Comparison of ENCODE assay signal across 14 mouse cellular contexts in the genomic region with DNA sequence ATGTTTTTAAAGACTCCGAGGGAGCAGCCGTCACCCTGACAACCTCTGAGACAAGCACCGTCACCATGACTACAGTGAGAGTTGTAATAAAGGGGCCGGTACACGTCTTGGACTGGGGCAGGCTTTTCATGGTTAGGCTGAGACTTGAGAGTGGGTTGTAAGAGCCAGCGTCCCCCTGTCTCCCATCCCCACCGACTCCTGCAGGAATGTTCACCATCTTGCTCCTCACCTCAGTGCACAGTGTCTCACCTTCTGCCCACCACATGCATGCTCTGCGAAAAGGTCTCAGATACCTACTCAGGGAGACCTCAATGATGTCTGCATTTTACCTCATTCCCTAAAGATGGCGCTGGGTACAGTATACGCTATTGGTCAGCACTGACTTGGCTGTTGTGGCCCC. TPM values are rescaled to one million over a fixed set of nuclear protein-coding genes. Genes with fewer than 3 reads are reported as not detected.
DNase-seq lines count a peak whose midpoint lies in the region; ATAC-seq lines count a peak whose summit lies in the region.
"Had no signal": no experiment of that assay in that cellular context is flagged by ENCODE, and none has a peak within 500 bp of the region (broad histone marks: within the 10 kb centered on the region; RNA-seq: fewer than 3 reads in every experiment).

No protein-coding gene starts in this region.

- WGBS in neural tube, embryonic 11.5 days = 55% methylated on average over 10 of the region's 10 CpGs
- 34% methylated on average over 10 of the region's 10 CpGs for WGBS in hindbrain, embryonic 14.5 days
- 43% methylated on average over 10 of the region's 10 CpGs for WGBS in neural tube, embryonic 13.5 days
- WGBS in heart, embryonic 10.5 days = 82% methylated on average over 10 of the region's 10 CpGs

- DNase-seq in adrenal gland, postnatal 10 days = peak; percentile 12
- DNase-seq in adrenal gland, adult 18-20 months (ENCODE audit: low spot score in 2 of 2) = no peak
- no peak for DNase-seq in neural tube, embryonic 11.5 days (ENCODE audit: low spot score)
- DNase-seq in neural tube, embryonic 10.5 days (ENCODE audit: extremely low spot score, low spot score) = no peak
- DNase-seq in hindbrain, embryonic 14.5 days (ENCODE audit: low spot score) = peak; percentile 50
- DNase-seq in cerebellum, adult 11-12 months = no peak
- DNase-seq in heart, embryonic 10.5 days (ENCODE audit: low spot score) = no peak
- DNase-seq: heart, postnatal 14 days; kidney, postnatal 25 days had no signal

- H3K4me1 ChIP-seq in neural tube, embryonic 11.5 days (ENCODE audit: control insufficient read depth, insufficient read depth, low read length) = no peaks in the 10 kb centered on the region; the same call in 1 of the 2 replicates
- peaks cover 3% of the 10 kb centered on the region; the same call in 1 of the 2 replicates for H3K4me1 ChIP-seq in hindbrain, embryonic 14.5 days (replicated peaks; ENCODE audit: control insufficient read depth, insufficient read depth, low read length)
- peaks cover 11% of the 10 kb centered on the region for H3K4me1 ChIP-seq in neural tube, embryonic 13.5 days (replicated peaks)
- H3K4me1 ChIP-seq in heart, embryonic 10.5 days = peaks cover 10% of the 10 kb centered on the region
- H3K4me1 ChIP-seq: embryonic facial prominence, embryonic 12.5 days had no signal

- no peak overlapping the region for H3K9ac ChIP-seq in neural tube, embryonic 11.5 days (ENCODE audit: low read length)
- no peak overlapping the region for H3K9ac ChIP-seq in hindbrain, embryonic 14.5 days
- no peak overlapping the region for H3K9ac ChIP-seq in neural tube, embryonic 13.5 days
- H3K9ac ChIP-seq: embryonic facial prominence, embryonic 12.5 days had no signal

- H3K4me3 ChIP-seq in neural tube, embryonic 11.5 days (ENCODE audit: low read depth, low read length) = no peak overlapping the region
- no peak overlapping the region for H3K4me3 ChIP-seq in hindbrain, embryonic 14.5 days (replicated peaks; ENCODE audit: low read length)
- no peak overlapping the region for H3K4me3 ChIP-seq in neural tube, embryonic 13.5 days
- H3K4me3 ChIP-seq in heart, embryonic 10.5 days = no peak overlapping the region
- H3K4me3 ChIP-seq: embryonic facial prominence, embryonic 12.5 days; myocyte had no signal

- H3K27ac ChIP-seq in neural tube, embryonic 11.5 days (ENCODE audit: low read depth, low read length) = no peak overlapping the region
- no peak overlapping the region for H3K27ac ChIP-seq in hindbrain, embryonic 14.5 days
- no peak overlapping the region for H3K27ac ChIP-seq in neural tube, embryonic 13.5 days (replicated peaks)
- H3K27ac ChIP-seq in heart, embryonic 10.5 days = no peak overlapping the region
- H3K27ac ChIP-seq: embryonic facial prominence, embryonic 12.5 days had no signal

- peak; percentile 75 for ATAC-seq in neural tube, embryonic 11.5 days (ENCODE audit: insufficient read depth, low FRiP score, low TSS enrichment)
- peak; percentile 75; the same call in 1 of the 2 replicates for ATAC-seq in hindbrain, embryonic 14.5 days (ENCODE audit: low FRiP score)
- peak; percentile 88 for ATAC-seq in neural tube, embryonic 13.5 days (ENCODE audit: low read depth)
- ATAC-seq: lung, postnatal 0 days had no signal

- H3K27me3 ChIP-seq in neural tube, embryonic 11.5 days (ENCODE audit: control insufficient read depth, insufficient read depth, low read length) = no peaks in the 10 kb centered on the region
- no peaks in the 10 kb centered on the region for H3K27me3 ChIP-seq in hindbrain, embryonic 14.5 days (ENCODE audit: control insufficient read depth, insufficient read depth, low read length)
- H3K27me3 ChIP-seq in neural tube, embryonic 13.5 days = no peaks in the 10 kb centered on the region
- H3K27me3 ChIP-seq in heart, embryonic 10.5 days (ENCODE audit: insufficient read depth, poor library complexity, severe bottlenecking) = no peaks in the 10 kb centered on the region
- H3K27me3 ChIP-seq: embryonic facial prominence, embryonic 12.5 days had no signal

- no peaks in the 10 kb centered on the region for H3K36me3 ChIP-seq in neural tube, embryonic 11.5 days (ENCODE audit: control insufficient read depth, insufficient read depth, low read length)
- no peaks in the 10 kb centered on the region for H3K36me3 ChIP-seq in hindbrain, embryonic 14.5 days (replicated peaks; ENCODE audit: control insufficient read depth, insufficient read depth)
- no peaks in the 10 kb centered on the region for H3K36me3 ChIP-seq in neural tube, embryonic 13.5 days
- H3K36me3 ChIP-seq in heart, embryonic 10.5 days = no peaks in the 10 kb centered on the region
- H3K36me3 ChIP-seq: embryonic facial prominence, embryonic 12.5 days had no signal

- no peaks in the 10 kb centered on the region for H3K9me3 ChIP-seq in neural tube, embryonic 11.5 days (ENCODE audit: control insufficient read depth, low read length)
- no peaks in the 10 kb centered on the region for H3K9me3 ChIP-seq in hindbrain, embryonic 14.5 days (ENCODE audit: control insufficient read depth, low read length)
- H3K9me3 ChIP-seq in neural tube, embryonic 13.5 days = no peaks in the 10 kb centered on the region
- no peaks in the 10 kb centered on the region for H3K9me3 ChIP-seq in heart, embryonic 10.5 days
- H3K9me3 ChIP-seq: embryonic facial prominence, embryonic 12.5 days had no signal

- H3K4me2 ChIP-seq in neural tube, embryonic 11.5 days (ENCODE audit: low read depth) = no peak overlapping the region
- H3K4me2 ChIP-seq in hindbrain, embryonic 14.5 days (replicated peaks) = no peak overlapping the region
- no peak overlapping the region for H3K4me2 ChIP-seq in neural tube, embryonic 13.5 days
- H3K4me2 ChIP-seq: embryonic facial prominence, embryonic 12.5 days had no signal

RNA-seq across cellular contexts. Expression of gene Igsf8, which starts 10.3 kb away (rescaled TPM):
- total RNA-seq in adrenal gland, postnatal 10 days (2021) = 10 to 100 TPM; 26.5 to 32.3 TPM
- 10 to 100 TPM; 20.8 to 27.8 TPM for total RNA-seq in adrenal gland, adult 18-20 months (2021)
- polyA plus RNA-seq in neural tube, embryonic 11.5 days (2014; fragmentation: Nextera tagmentation; extraction: Ambion mirVana) = 121 and 142 TPM in 2 replicates
- polyA plus RNA-seq in hindbrain, embryonic 14.5 days (2014; fragmentation: Nextera tagmentation; extraction: Ambion mirVana) = 64.7 and 69.0 TPM in 2 replicates
- 116 and 126 TPM in 2 replicates for polyA plus RNA-seq in neural tube, embryonic 13.5 days (2015; fragmentation: Nextera tagmentation; extraction: Ambion mirVana)
- polyA plus RNA-seq in heart, embryonic 10.5 days (2016; fragmentation: Nextera tagmentation; extraction: Ambion mirVana) = 30.1 and 33.2 TPM in 2 replicates

RNA-seq across cellular contexts. Expression of gene Atp1a4, which starts 13.6 kb away (rescaled TPM):
- total RNA-seq in adrenal gland, postnatal 10 days (2021) = under 1 TPM; 0.24 to 0.30 TPM
- 1 to 10 TPM in 1 of 2 experiments, under 1 TPM in 1; 0.42 to 3.7 TPM for total RNA-seq in adrenal gland, adult 18-20 months (2021)
- polyA plus RNA-seq in neural tube, embryonic 11.5 days (2014; fragmentation: Nextera tagmentation; extraction: Ambion mirVana) = not detected in 2 replicates
- polyA plus RNA-seq in hindbrain, embryonic 14.5 days (2014; fragmentation: Nextera tagmentation; extraction: Ambion mirVana) = 0.15 TPM in 1 of 2 replicates, not detected in the other
- polyA plus RNA-seq in neural tube, embryonic 13.5 days (2015; fragmentation: Nextera tagmentation; extraction: Ambion mirVana) = not detected in 2 replicates
- 0.09 and 0.12 TPM in 2 replicates for polyA plus RNA-seq in heart, embryonic 10.5 days (2016; fragmentation: Nextera tagmentation; extraction: Ambion mirVana)
- total RNA-seq: heart, postnatal 14 days; left cerebral cortex, postnatal 10 days had no signal
- polyA plus RNA-seq: embryonic facial prominence, embryonic 12.5 days had no signal

RNA-seq across cellular contexts. Expression of gene Atp1a2, which starts 26.1 kb away (rescaled TPM):
- 100 to 1,000 TPM; 303 to 400 TPM for total RNA-seq in adrenal gland, postnatal 10 days (2021)
- total RNA-seq in adrenal gland, adult 18-20 months (2021) = 100 to 1,000 TPM; 128 to 221 TPM
- 1.3 and 1.6 TPM in 2 replicates for polyA plus RNA-seq in neural tube, embryonic 11.5 days (2014; fragmentation: Nextera tagmentation; extraction: Ambion mirVana)
- 27.9 and 29.5 TPM in 2 replicates for polyA plus RNA-seq in hindbrain, embryonic 14.5 days (2014; fragmentation: Nextera tagmentation; extraction: Ambion mirVana)
- 38.6 and 40.0 TPM in 2 replicates for polyA plus RNA-seq in neural tube, embryonic 13.5 days (2015; fragmentation: Nextera tagmentation; extraction: Ambion mirVana)
- polyA plus RNA-seq in heart, embryonic 10.5 days (2016; fragmentation: Nextera tagmentation; extraction: Ambion mirVana) = 8.7 and 22.5 TPM in 2 replicates

RNA-seq across cellular contexts. Expression of gene Casq1, which starts 52.1 kb away (rescaled TPM):
- 100 to 1,000 TPM in 1 of 2 experiments, 10 to 100 TPM in 1; 63.5 to 189 TPM for total RNA-seq in adrenal gland, postnatal 10 days (2021)
- 1 to 10 TPM in 1 of 2 experiments, under 1 TPM in 1; 0.66 to 1.9 TPM for total RNA-seq in adrenal gland, adult 18-20 months (2021)
- polyA plus RNA-seq in neural tube, embryonic 11.5 days (2014; fragmentation: Nextera tagmentation; extraction: Ambion mirVana) = 2.2 and 2.5 TPM in 2 replicates
- polyA plus RNA-seq in hindbrain, embryonic 14.5 days (2014; fragmentation: Nextera tagmentation; extraction: Ambion mirVana) = 1.4 and 2.2 TPM in 2 replicates
- 2.3 and 2.6 TPM in 2 replicates for polyA plus RNA-seq in neural tube, embryonic 13.5 days (2015; fragmentation: Nextera tagmentation; extraction: Ambion mirVana)
- 225 and 307 TPM in 2 replicates for polyA plus RNA-seq in heart, embryonic 10.5 days (2016; fragmentation: Nextera tagmentation; extraction: Ambion mirVana)

RNA-seq across cellular contexts. Expression of gene Kcnj9, which starts 57.4 kb away (rescaled TPM):
- under 1 TPM in 1 of 2 experiments, not detected in 1; 0.12 TPM for total RNA-seq in adrenal gland, postnatal 10 days (2021)
- total RNA-seq in adrenal gland, adult 18-20 months (2021) = under 1 TPM in 1 of 2 experiments, not detected in 1; 0.22 TPM
- polyA plus RNA-seq in neural tube, embryonic 11.5 days (2014; fragmentation: Nextera tagmentation; extraction: Ambion mirVana) = 0.30 and 0.84 TPM in 2 replicates
- 1.7 and 2.1 TPM in 2 replicates for polyA plus RNA-seq in hindbrain, embryonic 14.5 days (2014; fragmentation: Nextera tagmentation; extraction: Ambion mirVana)
- 1.5 and 2.1 TPM in 2 replicates for polyA plus RNA-seq in neural tube, embryonic 13.5 days (2015; fragmentation: Nextera tagmentation; extraction: Ambion mirVana)
- not detected in 2 replicates for polyA plus RNA-seq in heart, embryonic 10.5 days (2016; fragmentation: Nextera tagmentation; extraction: Ambion mirVana)
- total RNA-seq: heart, postnatal 14 days had no signal
- polyA plus RNA-seq: lung, postnatal 0 days had no signal

Comparison
In these comparisons a context has a peak if more than half of its experiments do, and no peak if none do; other contexts are left out.
1. DNase-seq: peak in adrenal gland, postnatal 10 days (single experiment) and hindbrain, embryonic 14.5 days (single experiment); none in adrenal gland, adult 18-20 months (0 of 2), neural tube, embryonic 11.5 days (single experiment), neural tube, embryonic 10.5 days (single experiment), cerebellum, adult 11-12 months (single experiment) and heart, embryonic 10.5 days (single experiment).
2. Peak in every context shown above with its lines, with median percentiles within 50 percentile points of each other: ATAC-seq.